Mouse (Mus musculus): ENCODE data around the gene Zfp618.

The Zfp618 gene

GRCm38 (mm10) chr4:63181556-63181955 is 216.2 kb downstream of the Zfp618 start:
- ChIA-PET CTCF (interaction anchor here (0.5 to 1.8 kb wide), 26 partner anchors 9 to 359 kb away, joined by 3 to 15 read pairs (median 4); partner anchors contain the start of genes Col27a1 (in 1 of the 4), Kif12 (in 1 of the 4) and Zfp618 (in 1 of the 4)), POLR2A (no interaction called here)

GRCm38 (mm10) chr4:63186281-63186870 is 221.0 kb downstream of the Zfp618 start:
- POLR2A ChIA-PET: interaction anchor here in 2 of 4 experiments (0.5 to 0.6 kb wide), 2 partner anchors 12 to 368 kb away, joined by 4 read pairs; no protein-coding TSS in a partner anchor
- CTCF ChIA-PET: interaction anchor here in 1 of 4 experiments (1.0 kb wide), 1 partner anchor 121 kb away, joined by 4 read pairs; no protein-coding TSS in a partner anchor
